Mouse (Mus musculus) MEL (cell line): ENCODE data around the gene Samd4.

Experiments used
- CTCF ChIP-seq, 3 experiments: IDR thresholded peaks in 2 of 3; conservative IDR thresholded peaks in 1 of 3; 2 replicates each; pipeline ENCODE4 v1.5.1; 2011 to 2012; ENCODE audit warnings: low read length in 3 of 3, low read depth in 2 of 3, mild to moderate bottlenecking in 2 of 3, improper control_type of control experiment in 1 of 3, inconsistent platforms in 1 of 3, mixed read lengths in 1 of 3, moderate library complexity in 1 of 3; ENCODE audit not compliant: control insufficient read depth in 1 of 3, insufficient read depth in 1 of 3, poor library complexity in 1 of 3, severe bottlenecking in 1 of 3
- ELF1 ChIP-seq: IDR thresholded peaks from 2 replicates; pipeline ENCODE4 v1.6.1; 2014; ENCODE audit warnings: low read depth, mild to moderate bottlenecking, inconsistent platforms, low read length, improper control_type of control experiment, moderate library complexity
- EP300 ChIP-seq, 2 experiments: IDR thresholded peaks; 2 replicates each; pipeline ENCODE4 v1.6.1; 2011; ENCODE audit warnings: improper control_type of control experiment in 2 of 2, low read length in 2 of 2, low read depth in 1 of 2, mild to moderate bottlenecking in 1 of 2
- MAX ChIP-seq: IDR thresholded peaks from 2 replicates; pipeline ENCODE4 v1.6.1; 2011; ENCODE audit warnings: low read length, improper control_type of control experiment
- MXI1 ChIP-seq: IDR thresholded peaks from 2 replicates; pipeline ENCODE4 v1.6.1; 2011; ENCODE audit warnings: mild to moderate bottlenecking, low read depth, low read length, improper control_type of control experiment
- NELFE ChIP-seq: IDR thresholded peaks from 2 replicates; pipeline ENCODE4 v1.6.1; 2011; ENCODE audit warnings: low read depth, low read length, improper control_type of control experiment
- POLR2A ChIP-seq, 2 experiments: IDR thresholded peaks; 2 replicates each; pipeline ENCODE4 v1.6.1; 2011 to 2012; ENCODE audit warnings: low read length in 2 of 2, mild to moderate bottlenecking in 2 of 2, control low read depth in 1 of 2, improper control_type of control experiment in 1 of 2, low read depth in 1 of 2, moderate library complexity in 1 of 2; ENCODE audit not compliant: control insufficient read depth in 1 of 2, insufficient read depth in 1 of 2, poor library complexity in 1 of 2
- POLR2AphosphoS2 ChIP-seq: IDR thresholded peaks from 2 replicates; pipeline ENCODE4 v1.6.1; 2011; ENCODE audit warnings: low read length, improper control_type of control experiment
- RAD21 ChIP-seq: IDR thresholded peaks from 2 replicates; pipeline ENCODE4 v1.6.1; 2011; ENCODE audit warnings: mild to moderate bottlenecking, low read depth, low read length, improper control_type of control experiment
- SIN3A ChIP-seq: IDR thresholded peaks from 2 replicates; pipeline ENCODE4 v1.6.1; 2012; ENCODE audit warnings: low read length, improper control_type of control experiment, inconsistent platforms
- ZMIZ1 ChIP-seq: IDR thresholded peaks from 2 replicates; pipeline ENCODE4 v1.6.1; 2012; ENCODE audit warnings: low read depth, mild to moderate bottlenecking, inconsistent platforms, low read length, improper control_type of control experiment, moderate library complexity

DNA sequence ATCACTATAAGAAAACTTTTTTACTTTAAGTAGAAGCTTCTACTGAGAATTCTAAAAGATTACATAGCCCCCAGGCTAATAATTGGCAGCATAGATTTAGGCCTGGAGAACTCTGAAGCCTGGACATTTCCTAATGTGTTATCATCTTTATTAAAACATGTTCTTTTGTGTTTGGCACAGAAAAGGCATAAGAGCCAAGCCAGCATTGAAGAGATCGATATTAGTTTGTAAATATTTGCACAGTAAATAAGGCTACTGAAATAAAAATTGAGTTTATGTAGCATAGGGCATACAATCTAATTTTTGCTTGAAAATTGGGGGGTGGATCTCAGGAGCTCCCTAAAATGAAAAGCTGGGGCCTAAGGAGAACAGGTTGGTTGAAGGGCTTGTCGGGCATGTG is 77.2 kb downstream of the Samd4 start:
- TF ChIP-seq POLR2A (IDR thresholded peaks at IDR 0.05; ENCODE audit: control insufficient read depth in 1 of 2, insufficient read depth in 1 of 2, low read depth in 1 of 2, low read length in 2 of 2, poor library complexity in 1 of 2) (no peak), ELF1 (no peak), CTCF (IDR thresholded peaks at IDR 0.05 in 2 of 3, conservative IDR thresholded peaks at IDR 0.05 in 1 of 3; ENCODE audit: control insufficient read depth in 1 of 3, insufficient read depth in 1 of 3, low read depth in 2 of 3, low read length in 3 of 3, poor library complexity in 1 of 3, severe bottlenecking in 1 of 3) (no peak), MAX (no peak), EP300 (IDR thresholded peaks at IDR 0.05; ENCODE audit: low read depth in 1 of 2, low read length in 2 of 2) (no peak), POLR2AphosphoS2 (no peak), ZMIZ1 (no peak), RAD21 (no peak), SIN3A (no peak), NELFE (no peak), MXI1 (no peak)
